Mouse (Mus musculus): ENCODE results near the gene P3h2. TPM values are rescaled to one million over a fixed set of nuclear protein-coding genes. Genes with fewer than 3 reads are reported as not detected.

P3h2 gene
- polyA plus RNA-seq, 1 experiment = 4.8 TPM

- Histone ChIP-seq H3K27ac (ENCODE audit: insufficient read depth, low read length) (no peak overlapping the region), H3K4me1 (ENCODE audit: control insufficient read depth, insufficient read depth, low read length) (peaks cover 4% of the 10 kb centered on the region; the same call in 1 of the 2 replicates), H3K4me3 (ENCODE audit: insufficient read depth, low read length) (no peak overlapping the region)
- TF ChIP-seq POLR2A (IDR thresholded peaks at IDR 0.05; ENCODE audit: low read depth, low read length) (no peak), CTCF (IDR thresholded peaks at IDR 0.05; ENCODE audit: borderline replicate concordance, insufficient read depth, low read length) (no peak)
These were observed 99.8 kb downstream of the P3h2 start for GRCm38 (mm10) chr16:26005811-26006210.

- peaks cover 4% of the 10 kb centered on the region; the same call in 1 of the 2 replicates for H3K4me1 ChIP-seq (ENCODE audit: control insufficient read depth, insufficient read depth, low read length)
- no peak overlapping the region for H3K4me3 ChIP-seq (ENCODE audit: insufficient read depth, low read length)
- H3K27ac ChIP-seq (ENCODE audit: insufficient read depth, low read length) = no peak overlapping the region
- TF ChIP-seq POLR2A (IDR thresholded peaks at IDR 0.05; ENCODE audit: low read depth, low read length) (no peak), CTCF (IDR thresholded peaks at IDR 0.05; ENCODE audit: borderline replicate concordance, insufficient read depth, low read length) (no peak)
These were observed 102.3 kb downstream of the P3h2 start for GRCm38 (mm10) chr16:26003261-26003660.

GRCm38 (mm10) chr16:26002848-26003247 lies 102.7 kb downstream of the P3h2 start:
- peaks cover 4% of the 10 kb centered on the region; the same call in 1 of the 2 replicates for H3K4me1 ChIP-seq (ENCODE audit: control insufficient read depth, insufficient read depth, low read length)
- TF ChIP-seq POLR2A (IDR thresholded peaks at IDR 0.05; ENCODE audit: low read depth, low read length) (no peak), CTCF (IDR thresholded peaks at IDR 0.05; ENCODE audit: borderline replicate concordance, insufficient read depth, low read length) (no peak)

GRCm38 (mm10) chr16:25994605-25995004 lies 111.0 kb downstream of the P3h2 start:
- no peak for TF ChIP-seq POLR2A (IDR thresholded peaks at IDR 0.05; ENCODE audit: low read depth, low read length)
- TF ChIP-seq CTCF (IDR thresholded peaks at IDR 0.05; ENCODE audit: borderline replicate concordance, insufficient read depth, low read length) = no peak
- no peaks in the 10 kb centered on the region for H3K4me1 ChIP-seq (ENCODE audit: control insufficient read depth, insufficient read depth, low read length)
- no peak overlapping the region for H3K4me3 ChIP-seq (ENCODE audit: insufficient read depth, low read length)
- H3K27ac ChIP-seq (ENCODE audit: insufficient read depth, low read length) = no peak overlapping the region

More at GRCm38 (mm10) chr16:26002848-26003247, 102.7 kb downstream of the P3h2 start:
- no peak overlapping the region for H3K27ac ChIP-seq (ENCODE audit: insufficient read depth, low read length)
- H3K4me3 ChIP-seq (ENCODE audit: insufficient read depth, low read length) = no peak overlapping the region

GRCm38 (mm10) chr16:25987221-25987620 lies 118.4 kb downstream of the P3h2 start:
- TF ChIP-seq POLR2A (IDR thresholded peaks at IDR 0.05; ENCODE audit: low read depth, low read length) (no peak), CTCF (IDR thresholded peaks at IDR 0.05; ENCODE audit: borderline replicate concordance, insufficient read depth, low read length) (no peak)
- Histone ChIP-seq H3K4me1 (ENCODE audit: control insufficient read depth, insufficient read depth, low read length) (0 out of 2 replicates have a peak, but pooled peaks cover 2% of the 10 kb centered on the region), H3K27ac (ENCODE audit: insufficient read depth, low read length) (no peak overlapping the region), H3K4me3 (ENCODE audit: insufficient read depth, low read length) (no peak overlapping the region)

GRCm38 (mm10) chr16:25983635-25984034 lies 121.9 kb downstream of the P3h2 start:
- no peak overlapping the region for H3K4me3 ChIP-seq (ENCODE audit: insufficient read depth, low read length)
- H3K27ac ChIP-seq (ENCODE audit: insufficient read depth, low read length) = no peak overlapping the region
- 0 out of 2 replicates have a peak, but pooled peaks cover 2% of the 10 kb centered on the region for H3K4me1 ChIP-seq (ENCODE audit: control insufficient read depth, insufficient read depth, low read length)
- TF ChIP-seq POLR2A (IDR thresholded peaks at IDR 0.05; ENCODE audit: low read depth, low read length) = no peak
- TF ChIP-seq CTCF (IDR thresholded peaks at IDR 0.05; ENCODE audit: borderline replicate concordance, insufficient read depth, low read length) = peak; percentile 51; the same call in 1 of the 2 replicates

- Histone ChIP-seq H3K4me3 (ENCODE audit: insufficient read depth, low read length) (no peak overlapping the region), H3K4me1 (ENCODE audit: control insufficient read depth, insufficient read depth, low read length) (0 out of 2 replicates have a peak, but pooled peaks cover 2% of the 10 kb centered on the region), H3K27ac (ENCODE audit: insufficient read depth, low read length) (no peak overlapping the region)
- TF ChIP-seq CTCF (IDR thresholded peaks at IDR 0.05; ENCODE audit: borderline replicate concordance, insufficient read depth, low read length) (no peak), POLR2A (IDR thresholded peaks at IDR 0.05; ENCODE audit: low read depth, low read length) (no peak)
These were observed 126.5 kb downstream of the P3h2 start for GRCm38 (mm10) chr16:25979037-25979436.

- Histone ChIP-seq H3K4me1 (ENCODE audit: control insufficient read depth, insufficient read depth, low read length) (no peaks in the 10 kb centered on the region), H3K27ac (ENCODE audit: insufficient read depth, low read length) (no peak overlapping the region), H3K4me3 (ENCODE audit: insufficient read depth, low read length) (no peak overlapping the region)
- TF ChIP-seq POLR2A (IDR thresholded peaks at IDR 0.05; ENCODE audit: low read depth, low read length) (no peak), CTCF (IDR thresholded peaks at IDR 0.05; ENCODE audit: borderline replicate concordance, insufficient read depth, low read length) (no peak)
These were observed 128.4 kb downstream of the P3h2 start for GRCm38 (mm10) chr16:25977210-25977609.

GRCm38 (mm10) chr16:25971285-25971684 lies 134.3 kb downstream of the P3h2 start:
- Histone ChIP-seq H3K4me3 (ENCODE audit: insufficient read depth, low read length) (no peak overlapping the region), H3K27ac (ENCODE audit: insufficient read depth, low read length) (no peak overlapping the region), H3K4me1 (ENCODE audit: control insufficient read depth, insufficient read depth, low read length) (no peaks in the 10 kb centered on the region)
- TF ChIP-seq CTCF (IDR thresholded peaks at IDR 0.05; ENCODE audit: borderline replicate concordance, insufficient read depth, low read length) = no peak
- no peak for TF ChIP-seq POLR2A (IDR thresholded peaks at IDR 0.05; ENCODE audit: low read depth, low read length)

- Histone ChIP-seq H3K4me3 (ENCODE audit: insufficient read depth, low read length) (no peak overlapping the region), H3K27ac (ENCODE audit: insufficient read depth, low read length) (no peak overlapping the region), H3K4me1 (ENCODE audit: control insufficient read depth, insufficient read depth, low read length) (no peaks in the 10 kb centered on the region)
- TF ChIP-seq POLR2A (IDR thresholded peaks at IDR 0.05; ENCODE audit: low read depth, low read length) = no peak
- no peak for TF ChIP-seq CTCF (IDR thresholded peaks at IDR 0.05; ENCODE audit: borderline replicate concordance, insufficient read depth, low read length)
These were observed 134.9 kb downstream of the P3h2 start for GRCm38 (mm10) chr16:25970720-25971119.

Data from embryonic fibroblast, embryonic 13.5 days (primary cell).